Mouse (Mus musculus) limb, embryonic 14.5 days (tissue): Measurements from ENCODE around the gene Cpeb3. TPM values are rescaled to one million over a fixed set of nuclear protein-coding genes. Genes with fewer than 3 reads are reported as not detected.

Experiments
- ATAC-seq: fragments of 200-750 bp; cut with Nextera tagmentation; 2 replicates; pipeline ENCODE4 v1.8.0; 2017; ENCODE audit warnings: low read depth, moderate number of reproducible peaks, moderate TSS enrichment; ENCODE audit not compliant: low FRiP score
- DNase-seq: peaks from one replicate; pipeline ENCODE4 v3.0.0-alpha.2; 2015; ENCODE audit warnings: low spot score
- H3K27ac ChIP-seq: fragments of 300-500 bp; sonication (generic); replicated peaks from 2 replicates; pipeline ENCODE4 v1.5.1; 2014; ENCODE audit warnings: low read depth, mild to moderate bottlenecking, low read length, moderate library complexity, mixed read lengths
- H3K27me3 ChIP-seq: fragments of 300-500 bp; sonication (generic); 2 replicates; pipeline ENCODE4 v1.6.1; 2014; ENCODE audit warnings: low read length, mixed read lengths; ENCODE audit not compliant: control insufficient read depth, insufficient read depth
- H3K36me3 ChIP-seq: fragments of 300-500 bp; sonication (generic); 2 replicates; pipeline ENCODE4 v1.6.1; 2014; ENCODE audit warnings: mild to moderate bottlenecking, low read length, moderate library complexity, mixed read lengths; ENCODE audit not compliant: control insufficient read depth, insufficient read depth
- H3K4me1 ChIP-seq: fragments of 300-500 bp; sonication (generic); 2 replicates; pipeline ENCODE4 v1.6.1; 2014; ENCODE audit warnings: antibody characterized with exemption, low read length, mixed read lengths; ENCODE audit not compliant: control insufficient read depth, insufficient read depth
- H3K4me2 ChIP-seq: fragments of 300-500 bp; sonication (generic); replicated peaks from 2 replicates; pipeline ENCODE4 v1.6.1; 2014; ENCODE audit warnings: low read depth, mild to moderate bottlenecking, low read length, moderate library complexity; ENCODE audit not compliant: severe bottlenecking
- H3K4me3 ChIP-seq: fragments of 300-500 bp; sonication (generic); replicated peaks from 2 replicates; pipeline ENCODE4 v1.5.1; 2014; ENCODE audit warnings: low read length
- H3K9ac ChIP-seq: fragments of 300-500 bp; sonication (generic); 2 replicates; pipeline ENCODE4 v1.6.1; 2014; ENCODE audit warnings: mild to moderate bottlenecking, low read depth, low read length, moderate library complexity; ENCODE audit not compliant: severe bottlenecking
- H3K9me3 ChIP-seq: fragments of 300-500 bp; sonication (generic); 2 replicates; pipeline ENCODE4 v1.6.1; 2016; ENCODE audit warnings: low read length; ENCODE audit not compliant: control insufficient read depth
- POLR2A ChIP-seq: fragments of 200-500 bp; IDR thresholded peaks from 2 replicates; pipeline ENCODE4 v1.8.0; 2012; ENCODE audit warnings: inconsistent platforms, mild to moderate bottlenecking, moderate library complexity, borderline replicate concordance; ENCODE audit not compliant: insufficient read depth, insufficient read length; ENCODE audit errors: extremely low read depth
- WGBS: fragments of 180-500 bp; shearing (Covaris S2); extraction: QIAGEN DNeasy Blood & Tissue Kit; methylation state at CpG from one replicate; pipeline ENCODE4 v1.1.7; 2014; 5-methylcytosine and 5-hydroxymethylcytosine counted together
- polyA plus RNA-seq, 2 experiments: library from polyadenylated mRNA; depleted of rRNA in 1 of 2; stranded (reverse) in 1 of 2; unstranded in 1 of 2; fragments of >200 nt; fragmentation: Nextera tagmentation in 1 of 2; extraction: Ambion mirVana in 1 of 2; gene quantifications; 2 replicates each; pipeline versions ENCODE4 v1.2.1 to v1.2.3; 2012 to 2014

Cpeb3 gene
- polyA plus RNA-seq, 2 experiments: 1.4 to 1.6 TPM

GRCm38 (mm10) chr19:37025839-37026319, 182.5 kb downstream of the Cpeb3 start:
- ATAC-seq (peak; percentile 75), DNase-seq (peak; percentile 29)
- Histone ChIP-seq H3K27ac (no peak overlapping the region), H3K27me3 (no peaks in the 10 kb centered on the region), H3K4me2 (no peak overlapping the region), H3K4me3 (no peak overlapping the region), H3K9ac (no peak overlapping the region), H3K36me3 (no peaks in the 10 kb centered on the region), H3K4me1 (no peaks in the 10 kb centered on the region), H3K9me3 (no peaks in the 10 kb centered on the region)
- TF ChIP-seq POLR2A: no peak
- WGBS: 54% methylated on average over 13 of the region's 13 CpGs

- 89% methylated on average over 5 of the region's 5 CpGs for WGBS
- TF ChIP-seq POLR2A: no peak
- ATAC-seq: no peak
These were observed 186.3 kb downstream of the Cpeb3 start for GRCm38 (mm10) chr19:37022146-37022545.

GRCm38 (mm10) chr19:37020951-37021350, 187.4 kb downstream of the Cpeb3 start:
- ATAC-seq: no peak
- Histone ChIP-seq H3K4me3 (no peak overlapping the region), H3K27ac (no peak overlapping the region), H3K36me3 (no peaks in the 10 kb centered on the region), H3K4me1 (no peaks in the 10 kb centered on the region; the same call in 1 of the 2 replicates), H3K9ac (no peak overlapping the region), H3K9me3 (0 out of 2 replicates have a peak, but pooled peaks cover 3% of the 10 kb centered on the region), H3K27me3 (no peaks in the 10 kb centered on the region), H3K4me2 (no peak overlapping the region)
- 81% methylated on average over 11 of the region's 11 CpGs for WGBS
- no peak for TF ChIP-seq POLR2A
- DNase-seq: no peak

More at GRCm38 (mm10) chr19:37022146-37022545, 186.3 kb downstream of the Cpeb3 start:
- H3K9ac ChIP-seq: no peak overlapping the region
- no peaks in the 10 kb centered on the region for H3K9me3 ChIP-seq
- H3K36me3 ChIP-seq: no peaks in the 10 kb centered on the region
- no peak overlapping the region for H3K4me3 ChIP-seq
- no peak overlapping the region for H3K4me2 ChIP-seq
- no peaks in the 10 kb centered on the region for H3K27me3 ChIP-seq
- no peak overlapping the region for H3K27ac ChIP-seq
- DNase-seq: no peak
- no peaks in the 10 kb centered on the region; the same call in 1 of the 2 replicates for H3K4me1 ChIP-seq

GRCm38 (mm10) chr19:37020531-37020930, 187.9 kb downstream of the Cpeb3 start:
- no peaks in the 10 kb centered on the region; the same call in 1 of the 2 replicates for H3K4me1 ChIP-seq
- TF ChIP-seq POLR2A: no peak
- no peak overlapping the region for H3K4me3 ChIP-seq
- ATAC-seq (no peak), DNase-seq (no peak)
- H3K27me3 ChIP-seq: no peaks in the 10 kb centered on the region
- no peak overlapping the region for H3K9ac ChIP-seq
- H3K27ac ChIP-seq: no peak overlapping the region
- no peaks in the 10 kb centered on the region for H3K36me3 ChIP-seq
- H3K4me2 ChIP-seq: no peak overlapping the region
- 0 out of 2 replicates have a peak, but pooled peaks cover 3% of the 10 kb centered on the region for H3K9me3 ChIP-seq
- WGBS: 71% methylated on average over 3 of the region's 5 CpGs

GRCm38 (mm10) chr19:37018931-37019330, 189.5 kb downstream of the Cpeb3 start:
- peak overlapping the region; percentile 41 for H3K9ac ChIP-seq
- H3K9me3 ChIP-seq: 0 out of 2 replicates have a peak, but pooled peaks cover 3% of the 10 kb centered on the region
- H3K4me3 ChIP-seq: peak overlapping the region; percentile 37
- no peaks in the 10 kb centered on the region for H3K27me3 ChIP-seq
- TF ChIP-seq POLR2A: no peak
- peak overlapping the region; percentile 47 for H3K4me2 ChIP-seq
- H3K4me1 ChIP-seq: no peaks in the 10 kb centered on the region; the same call in 1 of the 2 replicates
- H3K36me3 ChIP-seq: peaks cover 3% of the 10 kb centered on the region
- DNase-seq (no peak), ATAC-seq (0 out of 2 replicates have a peak, but pooled peaks have one; percentile 14)
- H3K27ac ChIP-seq: 0 out of 2 replicates have a peak overlapping the region, but pooled peaks have one; percentile 33
- WGBS: 45% methylated on average over 5 of the region's 5 CpGs
